Mouse (Mus musculus): ENCODE results near the gene S1pr3. TPM values are rescaled to one million over a fixed set of nuclear protein-coding genes. Genes with fewer than 3 reads are reported as not detected.
A peak's percentile ranks its signal among the peaks of the same experiment; 100 is the strongest.

The S1pr3 gene
- total RNA-seq, 1 experiment from 2014 or later = not detected

- peak; percentile 79 for ATAC-seq (replicated peaks; ENCODE audit: insufficient number of reproducible peaks, low FRiP score, low TSS enrichment, poor library complexity, severe bottlenecking)
These were observed 7.5 kb upstream of the S1pr3 start for GRCm38 (mm10) chr13:51400736-51401501.

GRCm38 (mm10) chr13:51404566-51404965, 3.9 kb upstream of the S1pr3 start:
- no peak for ATAC-seq (replicated peaks; ENCODE audit: insufficient number of reproducible peaks, low FRiP score, low TSS enrichment, poor library complexity, severe bottlenecking)

- no peak for ATAC-seq (replicated peaks; ENCODE audit: insufficient number of reproducible peaks, low FRiP score, low TSS enrichment, poor library complexity, severe bottlenecking)
These were observed 2.6 kb upstream of the S1pr3 start for GRCm38 (mm10) chr13:51405731-51406320.

- no peak for ATAC-seq (replicated peaks; ENCODE audit: insufficient number of reproducible peaks, low FRiP score, low TSS enrichment, poor library complexity, severe bottlenecking)
These were observed 760 bp upstream of the S1pr3 start for GRCm38 (mm10) chr13:51407541-51408217.

GRCm38 (mm10) chr13:51409936-51410481, 1.6 kb downstream of the S1pr3 start:
- ATAC-seq (replicated peaks; ENCODE audit: insufficient number of reproducible peaks, low FRiP score, low TSS enrichment, poor library complexity, severe bottlenecking) = no peak

- no peak for ATAC-seq (replicated peaks; ENCODE audit: insufficient number of reproducible peaks, low FRiP score, low TSS enrichment, poor library complexity, severe bottlenecking)
These were observed 2.8 kb downstream of the S1pr3 start for GRCm38 (mm10) chr13:51411243-51411642.

- ATAC-seq (replicated peaks; ENCODE audit: insufficient number of reproducible peaks, low FRiP score, low TSS enrichment, poor library complexity, severe bottlenecking) = no peak
These were observed 3.4 kb downstream of the S1pr3 start for GRCm38 (mm10) chr13:51411696-51412430.

GRCm38 (mm10) chr13:51413461-51413860, 5.0 kb downstream of the S1pr3 start:
- no peak for ATAC-seq (replicated peaks; ENCODE audit: insufficient number of reproducible peaks, low FRiP score, low TSS enrichment, poor library complexity, severe bottlenecking)

- no peak for ATAC-seq (replicated peaks; ENCODE audit: insufficient number of reproducible peaks, low FRiP score, low TSS enrichment, poor library complexity, severe bottlenecking)
These were observed 8.3 kb downstream of the S1pr3 start for GRCm38 (mm10) chr13:51416727-51417126.

GRCm38 (mm10) chr13:51417796-51418195, 9.4 kb downstream of the S1pr3 start:
- no peak for ATAC-seq (replicated peaks; ENCODE audit: insufficient number of reproducible peaks, low FRiP score, low TSS enrichment, poor library complexity, severe bottlenecking)

GRCm38 (mm10) chr13:51418268-51418941, 10.0 kb downstream of the S1pr3 start:
- ATAC-seq (replicated peaks; ENCODE audit: insufficient number of reproducible peaks, low FRiP score, low TSS enrichment, poor library complexity, severe bottlenecking) = peak; percentile 74

- no peak for ATAC-seq (replicated peaks; ENCODE audit: insufficient number of reproducible peaks, low FRiP score, low TSS enrichment, poor library complexity, severe bottlenecking)
These were observed 10.6 kb downstream of the S1pr3 start for GRCm38 (mm10) chr13:51418942-51419451.

- no peak for ATAC-seq (replicated peaks; ENCODE audit: insufficient number of reproducible peaks, low FRiP score, low TSS enrichment, poor library complexity, severe bottlenecking)
These were observed 11.1 kb downstream of the S1pr3 start for GRCm38 (mm10) chr13:51419501-51419900.

- ATAC-seq (replicated peaks; ENCODE audit: insufficient number of reproducible peaks, low FRiP score, low TSS enrichment, poor library complexity, severe bottlenecking) = no peak
These were observed 12.4 kb downstream of the S1pr3 start for GRCm38 (mm10) chr13:51420861-51421260.

- ATAC-seq (replicated peaks; ENCODE audit: insufficient number of reproducible peaks, low FRiP score, low TSS enrichment, poor library complexity, severe bottlenecking) = no peak
These were observed 15.2 kb downstream of the S1pr3 start for GRCm38 (mm10) chr13:51423647-51424046.

- peak; percentile 50; the same call in 1 of the 2 replicates for ATAC-seq (replicated peaks; ENCODE audit: insufficient number of reproducible peaks, low FRiP score, low TSS enrichment, poor library complexity, severe bottlenecking)
These were observed 16.2 kb downstream of the S1pr3 start for GRCm38 (mm10) chr13:51424647-51425046.

- no peak for ATAC-seq (replicated peaks; ENCODE audit: insufficient number of reproducible peaks, low FRiP score, low TSS enrichment, poor library complexity, severe bottlenecking)
These were observed 17.4 kb downstream of the S1pr3 start for GRCm38 (mm10) chr13:51425662-51426443.

Data from monocyte, adult 5-6 weeks (primary cell).